Mouse (Mus musculus): ENCODE measurements around the gene Katnb1. TPM values are rescaled to one million over a fixed set of nuclear protein-coding genes. Genes with fewer than 3 reads are reported as not detected.

Gene Katnb1
- polyA plus RNA-seq, 1 experiment: 13.5 TPM

GRCm38 (mm10) chr8:95141026-95141425, 60.0 kb downstream of the Katnb1 start:
- no peak for DNase-seq (ENCODE audit: low spot score)

- DNase-seq (ENCODE audit: low spot score): no peak
These were observed 60.6 kb downstream of the Katnb1 start for GRCm38 (mm10) chr8:95141469-95142074.

GRCm38 (mm10) chr8:95142075-95142831, 61.3 kb downstream of the Katnb1 start:
- DNase-seq (ENCODE audit: low spot score): peak; percentile 48

- DNase-seq (ENCODE audit: low spot score): no peak
These were observed 62.2 kb downstream of the Katnb1 start for GRCm38 (mm10) chr8:95142985-95143804.

GRCm38 (mm10) chr8:95143805-95144630, 63.0 kb downstream of the Katnb1 start:
- DNase-seq (ENCODE audit: low spot score): no peak

GRCm38 (mm10) chr8:95144631-95145015, 63.6 kb downstream of the Katnb1 start:
- DNase-seq (ENCODE audit: low spot score): no peak

- no peak for DNase-seq (ENCODE audit: low spot score)
These were observed 65.2 kb downstream of the Katnb1 start for GRCm38 (mm10) chr8:95146044-95146745.

- DNase-seq (ENCODE audit: low spot score): no peak
These were observed 65.9 kb downstream of the Katnb1 start for GRCm38 (mm10) chr8:95146846-95147245.

- DNase-seq (ENCODE audit: low spot score): no peak
These were observed 68.4 kb downstream of the Katnb1 start for GRCm38 (mm10) chr8:95149426-95149825.

- DNase-seq (ENCODE audit: low spot score): no peak
These were observed 69.6 kb downstream of the Katnb1 start for GRCm38 (mm10) chr8:95150608-95151007.

Other genes with a start within 250 kb of the Katnb1 start
- gene Coq9, start 242.9 kb upstream of the Katnb1 start, polyA plus RNA-seq (2012; rRNA removed): 62.3 and 72.1 TPM in 2 replicates
- 22.0 and 27.7 TPM in 2 replicates for gene Ciapin1, start 242.8 kb upstream of the Katnb1 start, polyA plus RNA-seq (2012; rRNA removed)
- 89.5 and 99.2 TPM in 2 replicates for gene Polr2c, start 223.7 kb upstream of the Katnb1 start, polyA plus RNA-seq (2012; rRNA removed)
- 12.4 and 13.6 TPM in 2 replicates for gene Dok4, start 204.9 kb upstream of the Katnb1 start, polyA plus RNA-seq (2012; rRNA removed)
- gene Ccdc102a, start 163.1 kb upstream of the Katnb1 start, polyA plus RNA-seq (2012; rRNA removed): 36.5 and 36.8 TPM in 2 replicates
- gene Adgrg5, start 157.5 kb upstream of the Katnb1 start, polyA plus RNA-seq (2012; rRNA removed): 1.4 TPM in 2 replicates
- gene Adgrg1, start 106.4 kb upstream of the Katnb1 start, polyA plus RNA-seq (2012; rRNA removed): 47.4 and 52.8 TPM in 2 replicates
- 4.9 and 6.3 TPM in 2 replicates for gene Adgrg3, start 63.5 kb upstream of the Katnb1 start, polyA plus RNA-seq (2012; rRNA removed)
- gene Drc7, start 26.1 kb upstream of the Katnb1 start, polyA plus RNA-seq (2012; rRNA removed): 0.04 TPM in 1 of 2 replicates, not detected in the other
- 39.1 and 45.2 TPM in 2 replicates for gene Kifc3, start 121.6 kb downstream of the Katnb1 start, polyA plus RNA-seq (2012; rRNA removed)
- gene Cngb1, start 225.4 kb downstream of the Katnb1 start, polyA plus RNA-seq (2012; rRNA removed): 1.5 and 2.9 TPM in 2 replicates
- gene Tepp, start 229.4 kb downstream of the Katnb1 start, polyA plus RNA-seq (2012; rRNA removed): 1.7 and 3.3 TPM in 2 replicates

Data from urinary bladder, adult 2 months (tissue).